Mouse (Mus musculus): ENCODE data around the gene Cym.

The Cym gene

GRCm38 (mm10) chr3:107225820-107226219 lies 4.3 kb upstream of the Cym start:
- DNase-seq (ENCODE audit: extremely low spot score, low spot score), result no peak

DNA sequence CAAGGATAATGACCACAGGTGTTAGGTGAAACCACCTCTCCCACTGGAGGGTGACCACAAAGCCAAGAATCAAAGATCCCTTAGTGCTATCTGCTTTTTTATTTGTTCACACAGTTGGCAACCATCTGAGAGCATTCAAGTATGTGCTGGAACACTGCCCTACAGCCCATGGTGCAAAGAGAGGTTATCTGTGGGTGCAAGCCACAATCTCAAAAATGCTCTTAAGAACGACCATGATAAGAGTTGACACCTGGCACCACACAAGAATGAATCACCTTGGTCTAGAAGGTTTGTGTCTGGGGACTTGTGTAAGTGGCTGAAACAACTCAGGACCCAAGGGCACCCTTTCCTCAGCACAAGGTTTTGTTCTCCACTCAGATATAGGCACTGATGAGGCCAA lies 1.7 kb upstream of the Cym start:
- no peak for DNase-seq (ENCODE audit: extremely low spot score, low spot score)

DNA sequence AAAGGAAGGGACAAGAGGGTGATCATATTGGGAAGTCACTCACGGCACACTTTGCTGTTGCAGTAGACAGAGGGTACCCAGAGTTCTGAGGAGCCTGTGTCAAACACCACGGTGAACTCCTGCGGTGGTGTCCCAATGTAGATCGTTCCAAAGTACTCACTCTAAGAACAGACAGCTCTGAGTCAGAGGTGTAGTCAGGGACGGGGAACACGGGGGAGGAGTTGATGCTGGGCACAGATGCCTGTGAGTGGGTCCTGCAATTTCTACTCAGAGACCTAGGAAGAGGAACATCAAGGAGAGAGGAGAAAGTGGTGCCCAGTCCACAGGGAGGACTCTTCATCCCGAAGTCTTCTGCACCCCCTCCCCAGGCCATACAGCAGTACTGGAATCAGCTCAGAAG lies 3.0 kb downstream of the Cym start:
- no peak for DNase-seq (ENCODE audit: extremely low spot score, low spot score)

DNA sequence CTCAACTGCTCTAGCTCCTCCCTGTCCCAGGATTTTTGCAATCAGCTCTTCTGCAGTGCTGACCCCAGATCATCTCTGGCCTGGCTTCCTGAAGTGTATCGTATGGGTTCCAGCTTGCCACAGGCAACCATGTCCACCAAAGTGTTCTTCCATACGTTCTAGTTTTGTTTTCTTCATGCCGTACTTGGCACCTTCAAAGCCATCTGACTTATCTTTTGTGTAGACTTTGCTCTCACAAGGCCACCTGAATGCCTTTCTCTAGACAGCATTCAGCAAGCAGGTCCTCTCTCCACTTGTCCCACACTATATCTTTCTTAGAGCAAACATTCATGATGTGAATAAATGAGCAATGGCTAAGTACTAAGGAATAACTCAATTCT lies 4.4 kb downstream of the Cym start:
- DNase-seq (ENCODE audit: extremely low spot score, low spot score), result no peak

DNA sequence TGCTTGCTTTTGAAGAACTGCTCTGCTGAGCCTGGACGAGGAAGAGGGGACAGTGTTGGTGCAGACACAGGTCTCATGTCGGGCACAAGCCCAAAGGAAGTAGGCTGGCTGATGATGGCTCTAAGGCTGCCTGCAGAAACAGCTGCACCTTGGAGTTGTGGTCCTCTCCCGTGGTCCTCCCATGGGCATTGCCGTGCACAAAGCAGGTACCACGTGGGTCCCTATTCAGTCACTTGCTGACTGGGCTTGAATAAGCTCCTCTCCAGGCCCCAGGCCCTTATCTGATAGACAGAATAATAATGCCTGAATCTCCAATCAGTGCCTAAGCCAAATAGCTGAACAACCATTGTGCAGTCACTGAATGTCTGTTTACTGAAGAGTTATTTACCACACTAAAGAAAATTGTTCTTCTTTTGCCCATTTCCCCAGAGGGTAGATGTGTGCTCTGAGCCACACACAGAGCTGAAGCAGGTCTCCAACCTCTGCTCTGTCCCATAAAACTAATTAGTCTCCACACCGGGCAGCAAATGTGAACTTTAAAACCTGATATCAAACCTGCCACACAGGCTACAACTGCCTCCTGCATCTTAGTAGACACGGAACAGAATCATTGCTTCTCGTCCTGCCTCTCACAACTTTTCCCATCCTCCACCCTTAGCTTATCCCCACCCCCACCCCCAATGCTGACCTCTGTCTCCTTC lies 5.0 kb downstream of the Cym start:
- DNase-seq (ENCODE audit: extremely low spot score, low spot score), result no peak

DNA sequence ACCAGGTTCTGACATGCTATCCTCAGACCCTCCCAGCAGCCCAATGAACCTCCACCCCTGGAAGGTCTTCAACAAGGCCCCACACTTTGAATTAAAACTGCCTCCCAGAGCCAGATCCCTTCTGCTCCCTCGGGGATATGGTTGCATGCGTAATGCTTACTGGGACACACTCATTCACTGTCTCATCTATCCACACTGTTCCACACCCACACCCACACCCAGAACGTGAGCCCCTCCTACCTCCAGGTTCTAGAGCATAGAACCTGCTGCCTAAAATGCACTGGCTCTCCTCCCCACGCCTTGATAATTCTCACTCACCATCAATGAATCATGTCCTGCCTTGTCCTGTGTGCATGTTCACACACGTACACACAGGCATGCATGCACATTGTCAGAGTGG lies 6.9 kb downstream of the Cym start:
- no peak for DNase-seq (ENCODE audit: extremely low spot score, low spot score)

GRCm38 (mm10) chr3:107207625-107208253 lies 13.8 kb downstream of the Cym start:
- DNase-seq (ENCODE audit: extremely low spot score, low spot score), result no peak

- no peak for DNase-seq (ENCODE audit: extremely low spot score, low spot score)
Measured at GRCm38 (mm10) chr3:107206490-107207150, 14.9 kb downstream of the Cym start.

DNA sequence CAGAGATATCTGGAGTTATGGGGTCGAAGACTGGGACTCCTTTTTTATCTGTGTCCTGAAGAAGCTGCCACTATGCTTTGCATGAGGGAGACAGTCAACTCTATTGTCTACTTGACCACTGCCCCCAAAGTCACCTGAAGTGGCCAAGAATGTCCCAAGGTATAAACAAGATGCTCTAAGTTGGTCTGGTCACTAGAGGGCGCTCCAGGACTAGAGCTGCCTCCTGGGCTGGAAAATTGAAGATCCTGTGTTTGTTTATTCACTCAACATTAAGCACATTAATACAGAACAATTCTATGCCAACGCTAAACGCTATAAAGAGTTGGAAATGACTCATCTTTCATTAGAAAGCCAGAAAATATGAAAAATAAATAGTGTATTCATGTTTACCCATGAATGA lies 15.5 kb downstream of the Cym start:
- peak; percentile 72 for DNase-seq (ENCODE audit: extremely low spot score, low spot score)

- no peak for DNase-seq (ENCODE audit: extremely low spot score, low spot score)
Measured at GRCm38 (mm10) chr3:107205170-107205569, 16.4 kb downstream of the Cym start.

DNA sequence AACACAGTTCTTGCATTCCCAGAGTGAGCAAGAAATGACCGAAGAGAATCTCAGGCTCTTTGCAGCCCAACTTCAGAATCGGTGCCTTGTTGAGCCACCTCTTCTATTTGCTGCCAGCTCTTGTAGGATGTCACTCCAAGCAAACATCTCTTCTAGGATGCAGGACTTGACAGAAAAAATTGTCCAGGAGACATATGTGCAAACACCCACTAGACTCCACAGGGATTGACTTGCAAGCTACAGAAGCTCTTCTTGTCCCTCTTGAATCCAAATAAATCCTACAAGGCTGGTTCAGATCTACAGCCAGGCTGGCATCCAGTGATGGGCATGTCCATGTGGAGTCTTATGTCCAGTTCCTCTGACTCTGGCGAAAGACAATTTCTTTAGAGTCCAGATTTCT lies 17.1 kb downstream of the Cym start:
- DNase-seq (ENCODE audit: extremely low spot score, low spot score), result no peak

GRCm38 (mm10) chr3:107201310-107202180 lies 20.0 kb downstream of the Cym start:
- no peak for DNase-seq (ENCODE audit: extremely low spot score, low spot score)

DNA sequence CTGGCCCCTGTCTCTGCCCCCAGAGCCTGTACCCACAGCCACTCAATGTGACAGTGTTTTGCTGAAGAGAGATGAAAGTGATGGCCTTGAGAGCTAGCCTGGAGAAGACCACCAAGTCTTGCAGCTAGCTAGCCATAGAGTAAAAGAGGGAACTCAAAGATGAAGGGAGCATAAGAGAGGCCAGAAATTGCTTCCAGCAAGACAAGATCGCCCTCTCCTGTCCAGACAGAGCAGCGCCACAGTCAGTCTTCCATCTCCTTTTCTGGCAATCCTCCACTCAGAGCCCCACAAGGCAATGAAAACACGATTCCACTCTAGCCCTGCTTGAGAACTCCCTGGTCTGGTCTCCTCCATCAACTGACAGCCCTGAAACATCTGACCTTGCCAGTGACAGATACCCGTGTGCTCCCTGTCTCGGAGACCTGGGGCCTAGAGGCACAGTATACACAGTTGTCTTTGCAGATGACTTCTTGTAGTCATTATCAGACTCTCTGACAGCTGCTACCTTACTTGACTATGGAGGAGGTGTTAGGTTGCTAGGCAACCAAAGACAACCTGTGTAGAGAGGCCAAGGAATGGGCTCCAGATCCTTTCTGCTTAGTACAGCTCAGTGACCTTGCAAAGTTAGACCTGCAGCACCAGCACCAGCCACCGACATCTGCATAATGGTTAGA lies 33.2 kb downstream of the Cym start:
- DNase-seq (ENCODE audit: extremely low spot score, low spot score), result peak; percentile 32

- no peak for DNase-seq (ENCODE audit: extremely low spot score, low spot score)
Measured at GRCm38 (mm10) chr3:107187022-107187421, 34.5 kb downstream of the Cym start.

DNA sequence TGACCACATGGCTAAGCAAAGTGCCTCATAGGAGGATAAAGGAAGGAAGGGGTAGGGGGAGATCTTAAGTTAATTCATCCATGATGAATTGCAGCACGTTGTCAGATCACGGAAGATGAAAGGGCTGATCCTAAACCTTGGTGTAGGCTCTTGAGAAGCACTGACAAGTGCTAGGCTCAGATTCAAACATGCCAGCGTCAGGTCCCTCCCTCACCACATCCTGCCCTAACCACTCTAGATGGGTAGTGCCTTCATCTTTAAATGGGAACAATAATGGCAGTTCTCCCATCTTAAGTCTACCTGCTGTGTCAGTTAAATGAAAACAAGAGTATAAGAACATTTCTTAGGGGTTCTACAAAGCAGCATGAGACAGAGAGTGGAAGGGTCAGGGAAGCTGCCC lies 35.9 kb downstream of the Cym start:
- DNase-seq (ENCODE audit: extremely low spot score, low spot score), result no peak

GRCm38 (mm10) chr3:107183178-107183577 lies 38.4 kb downstream of the Cym start:
- no peak for DNase-seq (ENCODE audit: extremely low spot score, low spot score)

GRCm38 (mm10) chr3:107182756-107183155 lies 38.8 kb downstream of the Cym start, which contains the start of gene Kcna10:
Gene Kcna10, plus strand, starts transcription at chr3:107183056.
- no peak for DNase-seq (ENCODE audit: extremely low spot score, low spot score)

GRCm38 (mm10) chr3:107180860-107181259 lies 40.7 kb downstream of the Cym start:
- no peak for DNase-seq (ENCODE audit: extremely low spot score, low spot score)

- peak; percentile 17 for DNase-seq (ENCODE audit: extremely low spot score, low spot score)
Measured at GRCm38 (mm10) chr3:107176501-107176900, 45.0 kb downstream of the Cym start.

DNA sequence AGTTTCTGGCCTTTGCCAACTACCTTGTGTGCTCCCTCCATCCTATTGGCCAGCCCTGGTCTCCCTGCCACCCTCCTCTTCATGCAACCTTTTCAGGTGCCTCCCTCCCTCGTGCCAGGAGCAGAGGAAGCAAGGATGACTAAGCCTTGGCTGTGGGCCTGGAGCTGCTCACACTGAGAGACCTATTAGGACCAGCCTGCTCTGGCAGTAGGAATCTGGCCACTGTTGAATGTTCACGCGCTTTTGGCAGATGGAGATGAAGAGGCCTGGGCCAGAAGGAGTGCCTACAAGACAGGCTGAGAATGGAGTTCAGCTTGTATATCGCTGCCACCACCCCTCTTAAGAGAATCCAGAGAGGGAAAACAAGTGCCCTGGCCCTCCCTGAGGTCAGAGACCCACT lies 46.0 kb downstream of the Cym start:
- no peak for DNase-seq (ENCODE audit: extremely low spot score, low spot score)

- DNase-seq (ENCODE audit: extremely low spot score, low spot score), result no peak
Measured at GRCm38 (mm10) chr3:107172556-107172955, 49.0 kb downstream of the Cym start.

Measured in neural tube, embryonic 10.5 days (tissue).